Mouse (Mus musculus): Measurements from ENCODE around the gene Prl2c5. TPM values are rescaled to one million over a fixed set of nuclear protein-coding genes. Genes with fewer than 3 reads are reported as not detected.

Prl2c5 gene
- not detected for polyA plus RNA-seq (2017; shearing (Covaris generic))

GRCm38 (mm10) chr13:13182415-13182814 is at the start of gene Prl2c5:
Gene Prl2c5, plus strand, starts transcription at chr13:13182715.

Other genes starting within 250 kb of the Prl2c5 start
- 0.50 TPM for gene Prl2c2, start 177.3 kb upstream of the Prl2c5 start, polyA plus RNA-seq (2017; shearing (Covaris generic))
- gene Gpr137b, start 211.3 kb downstream of the Prl2c5 start, polyA plus RNA-seq (2017; shearing (Covaris generic)): 2.5 TPM